Mouse (Mus musculus): ENCODE data around the gene Itga9. TPM values are rescaled to one million over a fixed set of nuclear protein-coding genes. Genes with fewer than 3 reads are reported as not detected.

Itga9 gene
- polyA plus RNA-seq, 1 experiment from 2014 or later, result 2.8 TPM

- 43% methylated on average over 4 of the region's 4 CpGs for WGBS
Observed at GRCm38 (mm10) chr9:118768596-118768995, 162.1 kb downstream of the Itga9 start.

GRCm38 (mm10) chr9:118770366-118770765, 163.9 kb downstream of the Itga9 start:
- no peaks in the 10 kb centered on the region for H3K9me3 ChIP-seq
- H3K27me3 ChIP-seq, result no peaks in the 10 kb centered on the region
- H3K36me3 ChIP-seq, result no peaks in the 10 kb centered on the region
- H3K4me2 ChIP-seq, result no peak overlapping the region
- ATAC-seq (ENCODE audit: low FRiP score, low read depth), result no peak
- 83% methylated on average over 4 of the region's 4 CpGs for WGBS
- no peaks in the 10 kb centered on the region for H3K4me1 ChIP-seq (replicated peaks)
- no peak overlapping the region for H3K27ac ChIP-seq (replicated peaks)
- no peak overlapping the region for H3K9ac ChIP-seq
- no peak overlapping the region for H3K4me3 ChIP-seq

More at GRCm38 (mm10) chr9:118768596-118768995, 162.1 kb downstream of the Itga9 start:
- no peaks in the 10 kb centered on the region for H3K9me3 ChIP-seq
- H3K4me2 ChIP-seq, result no peak overlapping the region
- ATAC-seq (ENCODE audit: low FRiP score, low read depth), result no peak
- no peak overlapping the region for H3K27ac ChIP-seq (replicated peaks)
- H3K9ac ChIP-seq, result no peak overlapping the region
- no peak overlapping the region for H3K4me3 ChIP-seq
- no peaks in the 10 kb centered on the region for H3K27me3 ChIP-seq
- no peaks in the 10 kb centered on the region for H3K4me1 ChIP-seq (replicated peaks)
- no peaks in the 10 kb centered on the region for H3K36me3 ChIP-seq

- WGBS, result 82% methylated on average over 6 of the region's 6 CpGs
- H3K27ac ChIP-seq (replicated peaks), result no peak overlapping the region
- H3K36me3 ChIP-seq, result no peaks in the 10 kb centered on the region
- H3K9ac ChIP-seq, result no peak overlapping the region
- no peak overlapping the region for H3K4me2 ChIP-seq
- no peaks in the 10 kb centered on the region for H3K9me3 ChIP-seq
- no peaks in the 10 kb centered on the region for H3K27me3 ChIP-seq
- H3K4me1 ChIP-seq (replicated peaks), result peaks cover 16% of the 10 kb centered on the region
- no peak overlapping the region for H3K4me3 ChIP-seq
- ATAC-seq (ENCODE audit: low FRiP score, low read depth), result no peak
Observed at GRCm38 (mm10) chr9:118774676-118775075, 168.2 kb downstream of the Itga9 start.

GRCm38 (mm10) chr9:118776880-118777438, 170.5 kb downstream of the Itga9 start:
- H3K9me3 ChIP-seq, result no peaks in the 10 kb centered on the region
- 92% methylated on average over 2 of the region's 2 CpGs for WGBS
- 0 out of 2 replicates have a peak overlapping the region, but pooled peaks have one; percentile 30 for H3K27ac ChIP-seq (replicated peaks)
- H3K36me3 ChIP-seq, result no peaks in the 10 kb centered on the region
- H3K9ac ChIP-seq, result no peak overlapping the region
- H3K4me1 ChIP-seq (replicated peaks), result peaks cover 16% of the 10 kb centered on the region
- no peak overlapping the region for H3K4me3 ChIP-seq
- no peak overlapping the region for H3K4me2 ChIP-seq
- peak; percentile 45; the same call in 1 of the 2 replicates for ATAC-seq (ENCODE audit: low FRiP score, low read depth)
- no peaks in the 10 kb centered on the region for H3K27me3 ChIP-seq

GRCm38 (mm10) chr9:118778596-118778995, 172.1 kb downstream of the Itga9 start:
- Histone ChIP-seq H3K27me3 (no peaks in the 10 kb centered on the region), H3K4me1 (replicated peaks) (peaks cover 16% of the 10 kb centered on the region), H3K9me3 (no peaks in the 10 kb centered on the region), H3K36me3 (no peaks in the 10 kb centered on the region), H3K9ac (no peak overlapping the region), H3K27ac (replicated peaks) (no peak overlapping the region), H3K4me3 (no peak overlapping the region), H3K4me2 (no peak overlapping the region)
- no peak for ATAC-seq (ENCODE audit: low FRiP score, low read depth)
- 56% methylated on average over 2 of the region's 2 CpGs for WGBS

GRCm38 (mm10) chr9:118784621-118785020, 178.1 kb downstream of the Itga9 start:
- Histone ChIP-seq H3K27me3 (no peaks in the 10 kb centered on the region), H3K4me3 (no peak overlapping the region), H3K36me3 (no peaks in the 10 kb centered on the region), H3K9ac (no peak overlapping the region), H3K9me3 (no peaks in the 10 kb centered on the region), H3K4me1 (replicated peaks) (0 out of 2 replicates have a peak, but pooled peaks cover 5% of the 10 kb centered on the region), H3K27ac (replicated peaks) (no peak overlapping the region), H3K4me2 (no peak overlapping the region)
- 61% methylated on average over 4 of the region's 4 CpGs for WGBS
- no peak for ATAC-seq (ENCODE audit: low FRiP score, low read depth)

GRCm38 (mm10) chr9:118785816-118786215, 179.3 kb downstream of the Itga9 start:
- H3K4me3 ChIP-seq, result no peak overlapping the region
- no peak overlapping the region for H3K9ac ChIP-seq
- WGBS, result 83% methylated on average over 6 of the region's 6 CpGs
- no peaks in the 10 kb centered on the region for H3K36me3 ChIP-seq
- no peak for ATAC-seq (ENCODE audit: low FRiP score, low read depth)
- H3K4me2 ChIP-seq, result no peak overlapping the region
- no peaks in the 10 kb centered on the region for H3K9me3 ChIP-seq
- H3K4me1 ChIP-seq (replicated peaks), result peaks cover 7% of the 10 kb centered on the region
- H3K27ac ChIP-seq (replicated peaks), result no peak overlapping the region
- H3K27me3 ChIP-seq, result no peaks in the 10 kb centered on the region

- Histone ChIP-seq H3K9ac (no peak overlapping the region), H3K4me2 (no peak overlapping the region), H3K4me3 (no peak overlapping the region), H3K9me3 (no peaks in the 10 kb centered on the region), H3K27ac (replicated peaks) (no peak overlapping the region), H3K27me3 (no peaks in the 10 kb centered on the region), H3K36me3 (no peaks in the 10 kb centered on the region), H3K4me1 (replicated peaks) (peaks cover 17% of the 10 kb centered on the region)
- no peak for ATAC-seq (ENCODE audit: low FRiP score, low read depth)
- WGBS, result 56% methylated on average over 10 of the region's 10 CpGs
Observed at GRCm38 (mm10) chr9:118788869-118789281, 182.4 kb downstream of the Itga9 start.

GRCm38 (mm10) chr9:118791231-118791630, 184.7 kb downstream of the Itga9 start:
- peak overlapping the region; percentile 34 for H3K27ac ChIP-seq (replicated peaks)
- no peaks in the 10 kb centered on the region for H3K9me3 ChIP-seq
- ATAC-seq (ENCODE audit: low FRiP score, low read depth), result peak; percentile 84
- H3K4me3 ChIP-seq, result no peak overlapping the region
- H3K36me3 ChIP-seq, result no peaks in the 10 kb centered on the region
- H3K9ac ChIP-seq, result no peak overlapping the region
- H3K4me2 ChIP-seq, result no peak overlapping the region
- no peaks in the 10 kb centered on the region for H3K27me3 ChIP-seq
- WGBS, result 36% methylated on average over 3 of the region's 3 CpGs
- H3K4me1 ChIP-seq (replicated peaks), result peaks cover 12% of the 10 kb centered on the region

- no peak overlapping the region for H3K4me2 ChIP-seq
- no peak overlapping the region for H3K4me3 ChIP-seq
- H3K9me3 ChIP-seq, result no peaks in the 10 kb centered on the region
- H3K4me1 ChIP-seq (replicated peaks), result peaks cover 12% of the 10 kb centered on the region
- no peaks in the 10 kb centered on the region for H3K27me3 ChIP-seq
- 72% methylated on average over 14 of the region's 21 CpGs for WGBS
- no peak for ATAC-seq (ENCODE audit: low FRiP score, low read depth)
- no peak overlapping the region for H3K27ac ChIP-seq (replicated peaks)
- no peaks in the 10 kb centered on the region for H3K36me3 ChIP-seq
- no peak overlapping the region for H3K9ac ChIP-seq
Observed at GRCm38 (mm10) chr9:118793151-118793785, 186.8 kb downstream of the Itga9 start.

- no peak overlapping the region for H3K27ac ChIP-seq (replicated peaks)
- H3K4me1 ChIP-seq (replicated peaks), result peaks cover 12% of the 10 kb centered on the region
- no peaks in the 10 kb centered on the region for H3K27me3 ChIP-seq
- no peak overlapping the region for H3K9ac ChIP-seq
- ATAC-seq (ENCODE audit: low FRiP score, low read depth), result no peak
- H3K9me3 ChIP-seq, result no peaks in the 10 kb centered on the region
- no peaks in the 10 kb centered on the region for H3K36me3 ChIP-seq
- H3K4me2 ChIP-seq, result no peak overlapping the region
- WGBS, result 57% methylated on average over 2 of the region's 2 CpGs
- no peak overlapping the region for H3K4me3 ChIP-seq
Observed at GRCm38 (mm10) chr9:118794668-118795067, 188.2 kb downstream of the Itga9 start.

- H3K4me2 ChIP-seq, result no peak overlapping the region
- H3K27me3 ChIP-seq, result no peaks in the 10 kb centered on the region
- WGBS, result 41% methylated on average over 4 of the region's 4 CpGs
- ATAC-seq (ENCODE audit: low FRiP score, low read depth), result no peak
- no peaks in the 10 kb centered on the region for H3K9me3 ChIP-seq
- H3K4me1 ChIP-seq (replicated peaks), result peaks cover 12% of the 10 kb centered on the region
- H3K36me3 ChIP-seq, result no peaks in the 10 kb centered on the region
- no peak overlapping the region for H3K4me3 ChIP-seq
- no peak overlapping the region for H3K9ac ChIP-seq
- H3K27ac ChIP-seq (replicated peaks), result no peak overlapping the region
Observed at GRCm38 (mm10) chr9:118795304-118795703, 188.8 kb downstream of the Itga9 start.
